ENCODE assay signal across 9 mouse cellular contexts in genomic region chr2:124059910-124060309, GRCm38 (mm10).
"Had no signal": no experiment of that assay in that cellular context is flagged by ENCODE, and none has a peak within 500 bp of the region (broad histone marks: within the 10 kb centered on the region; RNA-seq: fewer than 3 reads in every experiment).

No protein-coding gene starts in this region.

- DNase-seq: kidney, postnatal 36 days; layer of hippocampus, adult 9-11 months; layer of hippocampus, postnatal 36 days; lung, postnatal 14 days; thymus, postnatal 36 days had no signal

- H3K9me3 ChIP-seq: limb, embryonic 15.5 days; liver, embryonic 12.5 days; midbrain, embryonic 13.5 days had no signal

- H3K27me3 ChIP-seq: limb, embryonic 15.5 days; liver, embryonic 12.5 days; midbrain, embryonic 13.5 days had no signal

- H3K27ac ChIP-seq: limb, embryonic 15.5 days; liver, embryonic 12.5 days; midbrain, embryonic 13.5 days had no signal

- H3K4me3 ChIP-seq: limb, embryonic 15.5 days; liver, embryonic 12.5 days; midbrain, embryonic 13.5 days had no signal

- H3K9ac ChIP-seq: limb, embryonic 15.5 days; liver, embryonic 12.5 days; midbrain, embryonic 13.5 days had no signal

- H3K36me3 ChIP-seq: limb, embryonic 15.5 days; liver, embryonic 12.5 days; midbrain, embryonic 13.5 days had no signal

- H3K4me1 ChIP-seq: limb, embryonic 15.5 days; liver, embryonic 12.5 days; midbrain, embryonic 13.5 days had no signal

- H3K4me2 ChIP-seq: limb, embryonic 15.5 days; liver, embryonic 12.5 days; midbrain, embryonic 13.5 days had no signal

- ATAC-seq: intestine, embryonic 16.5 days; liver, embryonic 12.5 days; midbrain, embryonic 13.5 days had no signal
